Mouse (Mus musculus) heart, embryonic 14.5 days (tissue): ENCODE results near the gene Rad21l. TPM values are rescaled to one million over a fixed set of nuclear protein-coding genes. Genes with fewer than 3 reads are reported as not detected.

Source experiments
- ATAC-seq: fragments of 200-750 bp; cut with Nextera tagmentation; 2 replicates; pipeline ENCODE4 v1.8.0; 2017; ENCODE audit warnings: low read depth, moderate TSS enrichment; ENCODE audit not compliant: insufficient number of reproducible peaks, insufficient read depth, low FRiP score
- H3K27ac ChIP-seq, 2 experiments: fragments of 200-500 bp in 1 of 2; fragments of 300-500 bp in 1 of 2; sonication (generic) in 1 of 2; replicated peaks in 1 of 2; 2 replicates each; pipeline ENCODE4 v1.5.1; 2012 to 2014; ENCODE audit warnings: low read depth in 2 of 2, low read length in 2 of 2, control low read depth in 1 of 2, mild to moderate bottlenecking in 1 of 2, mixed read lengths in 1 of 2; ENCODE audit not compliant: control insufficient read depth in 1 of 2, insufficient read depth in 1 of 2
- H3K27me3 ChIP-seq: fragments of 300-500 bp; sonication (generic); 2 replicates; pipeline ENCODE4 v1.6.1; 2014; ENCODE audit warnings: mild to moderate bottlenecking, low read length, control low read depth; ENCODE audit not compliant: control insufficient read depth, insufficient read depth
- H3K36me3 ChIP-seq: fragments of 300-500 bp; sonication (generic); 2 replicates; pipeline ENCODE4 v1.6.1; 2014; ENCODE audit warnings: mild to moderate bottlenecking, control low read depth, low read length, mixed read lengths; ENCODE audit not compliant: control insufficient read depth, insufficient read depth
- H3K4me1 ChIP-seq, 2 experiments: fragments of 200-500 bp in 1 of 2; fragments of 300-500 bp in 1 of 2; sonication (generic) in 1 of 2; 2 replicates each; pipeline ENCODE4 v1.6.1; 2012 to 2014; ENCODE audit warnings: low read length in 2 of 2, control low read depth in 1 of 2, mixed read lengths in 1 of 2; ENCODE audit not compliant: control insufficient read depth in 2 of 2, insufficient read depth in 2 of 2
- H3K4me2 ChIP-seq: fragments of 300-500 bp; sonication (generic); 2 replicates; pipeline ENCODE4 v1.6.1; 2014; ENCODE audit warnings: mild to moderate bottlenecking, low read length
- H3K4me3 ChIP-seq, 2 experiments: fragments of 200-500 bp in 1 of 2; fragments of 300-500 bp in 1 of 2; sonication (generic) in 1 of 2; 2 replicates each; pipeline ENCODE4 v1.5.1; 2012 to 2014; ENCODE audit warnings: low read length in 2 of 2, mild to moderate bottlenecking in 2 of 2, control low read depth in 1 of 2, low read depth in 1 of 2, moderate library complexity in 1 of 2; ENCODE audit not compliant: control insufficient read depth in 1 of 2, insufficient read depth in 1 of 2
- H3K9ac ChIP-seq: fragments of 300-500 bp; sonication (generic); 2 replicates; pipeline ENCODE4 v1.6.1; 2014; ENCODE audit warnings: mild to moderate bottlenecking, low read length
- H3K9me3 ChIP-seq: fragments of 300-500 bp; sonication (generic); 2 replicates; pipeline ENCODE4 v1.6.1; 2016; ENCODE audit warnings: low read length, control low read depth; ENCODE audit not compliant: control insufficient read depth
- WGBS: fragments of 180-500 bp; shearing (Covaris S2); extraction: QIAGEN DNeasy Blood & Tissue Kit; methylation state at CpG from one replicate; pipeline ENCODE4 v1.1.7; 2014; 5-methylcytosine and 5-hydroxymethylcytosine counted together
- polyA plus RNA-seq: library from polyadenylated mRNA; unstranded; fragments of >200 nt; fragmentation: Nextera tagmentation; extraction: Ambion mirVana; gene quantifications from 2 replicates; pipeline ENCODE4 v1.2.1, GENCODE M21; 2014

The Rad21l gene
- polyA plus RNA-seq, 1 experiment from 2014 or later, result not detected

GRCm38 (mm10) chr2:151682976-151683375 lies 14.6 kb upstream of the Rad21l start:
- H3K9ac ChIP-seq, result no peak overlapping the region
- H3K36me3 ChIP-seq, result no peaks in the 10 kb centered on the region
- H3K4me2 ChIP-seq, result no peak overlapping the region
- H3K4me1 ChIP-seq, result no peaks in the 10 kb centered on the region
- WGBS, result 78% methylated on average over 4 of the region's 4 CpGs
- 0 out of 2 replicates have a peak, but pooled peaks cover 5% of the 10 kb centered on the region for H3K27me3 ChIP-seq
- ATAC-seq, result no peak
- no peak overlapping the region for H3K27ac ChIP-seq
- no peaks in the 10 kb centered on the region for H3K9me3 ChIP-seq
- no peak overlapping the region for H3K4me3 ChIP-seq

DNA sequence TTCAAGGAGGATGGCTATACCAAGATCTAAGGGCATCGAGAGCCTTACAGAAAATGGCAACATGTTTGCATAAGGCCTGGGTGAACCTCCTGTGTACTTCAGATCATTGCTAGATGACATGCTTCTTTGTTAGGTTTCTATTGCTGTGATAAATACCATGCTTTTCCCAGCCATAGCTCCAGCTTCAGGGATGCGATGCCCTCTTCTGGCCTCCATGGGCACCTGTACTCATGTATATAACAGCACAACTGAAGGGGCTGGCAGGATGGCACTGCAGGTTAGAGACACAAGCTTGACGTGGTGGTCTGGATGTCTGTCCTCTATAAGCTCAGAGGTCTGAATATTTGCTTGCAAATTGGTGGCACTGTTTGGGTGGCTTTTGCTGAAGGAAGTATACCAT lies 14.0 kb upstream of the Rad21l start:
- Histone ChIP-seq H3K27ac (no peak overlapping the region), H3K4me2 (no peak overlapping the region), H3K9ac (no peak overlapping the region), H3K4me1 (no peaks in the 10 kb centered on the region), H3K4me3 (no peak overlapping the region), H3K9me3 (no peaks in the 10 kb centered on the region), H3K36me3 (no peaks in the 10 kb centered on the region), H3K27me3 (0 out of 2 replicates have a peak, but pooled peaks cover 5% of the 10 kb centered on the region)
- ATAC-seq, result no peak
- WGBS, result 58% methylated on average over 3 of the region's 3 CpGs

GRCm38 (mm10) chr2:151676234-151676633 lies 7.9 kb upstream of the Rad21l start:
- no peak for ATAC-seq
- Histone ChIP-seq H3K27ac (no peak overlapping the region), H3K27me3 (no peaks in the 10 kb centered on the region), H3K36me3 (no peaks in the 10 kb centered on the region), H3K4me1 (no peaks in the 10 kb centered on the region), H3K4me2 (no peak overlapping the region), H3K9me3 (no peaks in the 10 kb centered on the region), H3K4me3 (no peak overlapping the region), H3K9ac (no peak overlapping the region)
- 42% methylated on average over 2 of the region's 2 CpGs for WGBS

- H3K36me3 ChIP-seq, result no peaks in the 10 kb centered on the region
- H3K27ac ChIP-seq, result no peak overlapping the region
- 36% methylated on average over 1 of the region's 1 CpGs for WGBS
- H3K4me1 ChIP-seq, result no peaks in the 10 kb centered on the region; a peak in 1 of 4 replicates
- H3K4me3 ChIP-seq, result no peak overlapping the region
- H3K9ac ChIP-seq, result no peak overlapping the region
- H3K9me3 ChIP-seq, result no peaks in the 10 kb centered on the region
- no peak for ATAC-seq
- H3K4me2 ChIP-seq, result no peak overlapping the region
- peaks cover 10% of the 10 kb centered on the region for H3K27me3 ChIP-seq
These were observed 2.6 kb upstream of the Rad21l start for GRCm38 (mm10) chr2:151670968-151671329.

GRCm38 (mm10) chr2:151670026-151670967 lies 2.0 kb upstream of the Rad21l start:
- H3K36me3 ChIP-seq, result no peaks in the 10 kb centered on the region
- H3K9ac ChIP-seq, result no peak overlapping the region
- H3K4me3 ChIP-seq, result no peak overlapping the region
- H3K9me3 ChIP-seq, result no peaks in the 10 kb centered on the region
- no peak overlapping the region for H3K27ac ChIP-seq
- peak overlapping the region; percentile 31 for H3K4me2 ChIP-seq
- WGBS, result 34% methylated on average over 48 of the region's 48 CpGs
- H3K4me1 ChIP-seq, result no peaks in the 10 kb centered on the region; a peak in 1 of 4 replicates
- peaks cover 10% of the 10 kb centered on the region for H3K27me3 ChIP-seq
- 0 out of 2 replicates have a peak, but pooled peaks have one; percentile 39 for ATAC-seq

DNA sequence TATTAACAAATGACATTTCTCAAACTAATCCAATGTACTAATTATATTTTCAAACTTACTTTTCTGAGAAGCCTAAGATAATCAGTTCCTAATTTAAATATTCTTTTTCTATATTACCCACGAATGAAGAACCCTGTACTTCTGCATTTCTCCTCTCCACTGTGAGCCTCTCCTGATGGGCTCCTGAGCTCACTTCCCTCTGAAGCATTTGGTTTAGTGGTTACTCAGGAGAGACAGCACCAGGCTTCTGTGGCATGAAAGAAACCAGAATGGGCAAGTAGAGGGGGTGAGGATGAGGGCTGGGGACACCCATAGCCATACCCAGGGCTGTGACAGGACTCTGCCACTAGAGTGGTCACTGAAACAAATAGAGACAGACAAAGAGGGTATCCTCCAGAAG lies 16.3 kb downstream of the Rad21l start:
- Histone ChIP-seq H3K4me2 (no peak overlapping the region), H3K27me3 (no peaks in the 10 kb centered on the region), H3K4me3 (no peak overlapping the region), H3K9ac (no peak overlapping the region), H3K36me3 (no peaks in the 10 kb centered on the region), H3K27ac (no peak overlapping the region), H3K9me3 (no peaks in the 10 kb centered on the region), H3K4me1 (no peaks in the 10 kb centered on the region)
- 56% methylated on average over 1 of the region's 1 CpGs for WGBS
- ATAC-seq, result no peak

GRCm38 (mm10) chr2:151636015-151636402 lies 32.3 kb downstream of the Rad21l start:
- H3K27ac ChIP-seq, result no peak overlapping the region
- no peak overlapping the region for H3K4me3 ChIP-seq
- H3K9ac ChIP-seq, result no peak overlapping the region
- no peaks in the 10 kb centered on the region for H3K36me3 ChIP-seq
- peaks cover 0 to 4% of the 10 kb centered on the region in 2 experiments; a peak in 2 of 4 replicates for H3K4me1 ChIP-seq
- peaks cover 31% of the 10 kb centered on the region for H3K27me3 ChIP-seq
- H3K9me3 ChIP-seq, result no peaks in the 10 kb centered on the region
- ATAC-seq, result no peak
- WGBS, result 81% methylated on average over 2 of the region's 2 CpGs
- H3K4me2 ChIP-seq, result no peak overlapping the region
